Mouse (Mus musculus) testis, adult 2 months (tissue): ENCODE measurements around the gene Jak1. TPM values are rescaled to one million over a fixed set of nuclear protein-coding genes. Genes with fewer than 3 reads are reported as not detected.

Experiments used
- H3K27ac ChIP-seq: fragments of 200-500 bp; 2 replicates; pipeline ENCODE4 v1.5.1; 2012; ENCODE audit warnings: low read depth, low read length; ENCODE audit not compliant: control insufficient read depth, insufficient read depth
- H3K27me3 ChIP-seq: fragments of 200-500 bp; 2 replicates; pipeline ENCODE4 v1.6.1; 2012; ENCODE audit warnings: mild to moderate bottlenecking, low read length, moderate library complexity; ENCODE audit not compliant: control insufficient read depth, insufficient read depth
- H3K36me3 ChIP-seq: fragments of 200-500 bp; 2 replicates; pipeline ENCODE4 v1.6.1; 2012; ENCODE audit warnings: mild to moderate bottlenecking, low read length; ENCODE audit not compliant: control insufficient read depth, insufficient read depth
- H3K4me1 ChIP-seq: fragments of 200-500 bp; 2 replicates; pipeline ENCODE4 v1.6.1; 2012; ENCODE audit warnings: low read length; ENCODE audit not compliant: control insufficient read depth, insufficient read depth
- H3K4me3 ChIP-seq: fragments of 200-500 bp; 2 replicates; pipeline ENCODE4 v1.5.1; 2012; ENCODE audit warnings: low read depth, mild to moderate bottlenecking, low read length, moderate library complexity, mixed read lengths; ENCODE audit not compliant: control insufficient read depth
- CTCF ChIP-seq: fragments of 200-500 bp; IDR thresholded peaks from 2 replicates; pipeline ENCODE4 v1.5.1; 2012; ENCODE audit warnings: low read depth, mild to moderate bottlenecking, inconsistent platforms, low read length, moderate library complexity; ENCODE audit not compliant: control insufficient read depth, insufficient read depth, insufficient replicate concordance
- POLR2A ChIP-seq: fragments of 200-500 bp; IDR thresholded peaks from 2 replicates; pipeline ENCODE4 v1.6.1; 2012; ENCODE audit warnings: low read depth, mild to moderate bottlenecking, inconsistent platforms, low read length, moderate library complexity; ENCODE audit not compliant: control insufficient read depth
- polyA plus RNA-seq: library from polyadenylated mRNA; depleted of rRNA; stranded (reverse); fragments of >200 nt; gene quantifications from 2 replicates; pipeline ENCODE4 v1.2.3, GENCODE M21; 2012

Jak1 gene
- polyA plus RNA-seq, 1 experiment = 11.8 TPM

DNA sequence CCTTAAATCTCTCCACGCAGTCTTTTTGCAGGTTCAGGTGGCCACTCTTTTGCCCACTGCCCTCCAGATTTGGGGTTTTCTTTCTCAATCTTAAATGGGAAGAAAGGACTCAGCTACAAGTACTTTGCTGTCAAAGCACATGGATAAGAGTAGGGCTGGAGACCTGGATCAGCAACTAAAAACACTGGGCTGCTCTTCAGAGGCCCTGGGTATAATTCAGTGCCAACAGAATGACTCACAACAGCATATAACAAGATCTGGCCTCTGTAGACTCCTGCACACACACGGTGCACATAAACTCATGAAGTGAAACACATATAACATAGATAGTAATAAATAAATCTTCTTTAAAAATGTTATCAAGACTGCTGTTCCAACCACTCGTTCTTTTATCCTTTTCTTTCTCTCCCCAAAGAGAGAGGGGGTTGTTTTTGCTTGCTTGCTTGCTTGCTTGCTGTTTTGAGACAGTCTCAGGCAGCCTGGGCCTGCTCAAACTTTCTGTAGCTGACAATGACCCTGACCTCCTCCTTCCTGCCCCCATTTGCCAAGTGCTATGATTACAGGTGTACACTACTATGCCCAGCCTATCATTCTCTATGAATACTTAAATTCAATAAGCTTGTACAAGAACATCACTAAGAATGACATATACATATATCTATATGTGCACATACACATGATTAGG, 8.4 kb downstream of the Jak1 start:
- no peaks in the 10 kb centered on the region for H3K27me3 ChIP-seq
- no peaks in the 10 kb centered on the region for H3K36me3 ChIP-seq
- no peak overlapping the region for H3K27ac ChIP-seq
- H3K4me3 ChIP-seq = no peak overlapping the region
- TF ChIP-seq POLR2A (no peak), CTCF (no peak)
- no peaks in the 10 kb centered on the region; the same call in 1 of the 2 replicates for H3K4me1 ChIP-seq

DNA sequence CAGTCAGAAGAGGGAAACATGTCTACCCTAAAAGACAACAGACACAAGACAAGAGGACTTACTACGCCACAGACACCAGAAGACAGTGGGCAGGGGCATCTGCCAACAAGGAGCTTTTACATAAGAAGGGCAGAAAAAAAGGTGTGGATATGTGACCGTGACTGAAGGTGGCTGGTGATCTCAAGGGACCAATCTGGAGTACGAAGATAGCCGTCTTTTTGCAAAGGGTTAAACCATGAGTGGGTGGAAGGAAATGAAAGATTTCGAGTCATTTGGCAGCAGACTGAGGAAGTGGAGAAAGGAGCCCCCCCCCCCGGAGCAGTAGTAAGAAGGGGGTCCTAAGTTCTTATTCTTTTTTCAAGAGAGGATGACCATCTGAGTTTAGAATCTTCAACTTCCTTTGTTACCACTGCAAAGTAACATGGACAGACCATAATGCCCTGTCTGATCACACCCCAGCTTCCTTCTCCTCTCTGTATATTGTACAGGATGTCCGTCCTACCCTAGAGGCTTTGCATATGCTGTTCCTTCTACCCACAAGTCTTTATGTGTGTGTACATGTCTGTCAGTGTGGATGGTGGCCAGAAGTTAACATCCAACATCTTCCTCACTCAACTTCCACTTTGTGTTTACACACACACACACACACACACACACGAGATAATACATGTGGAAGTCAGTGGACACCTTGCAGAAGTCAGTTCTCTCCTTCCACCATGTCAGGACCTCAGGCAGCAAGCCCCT, 10.3 kb downstream of the Jak1 start:
- no peaks in the 10 kb centered on the region for H3K27me3 ChIP-seq
- H3K36me3 ChIP-seq = no peaks in the 10 kb centered on the region
- TF ChIP-seq POLR2A (no peak), CTCF (no peak)
- H3K27ac ChIP-seq = no peak overlapping the region
- H3K4me3 ChIP-seq = no peak overlapping the region
- no peaks in the 10 kb centered on the region; the same call in 1 of the 2 replicates for H3K4me1 ChIP-seq

GRCm38 (mm10) chr4:101254015-101254414, 11.1 kb downstream of the Jak1 start:
- Histone ChIP-seq H3K36me3 (no peaks in the 10 kb centered on the region), H3K27me3 (no peaks in the 10 kb centered on the region), H3K4me1 (no peaks in the 10 kb centered on the region; the same call in 1 of the 2 replicates), H3K27ac (no peak overlapping the region), H3K4me3 (no peak overlapping the region)
- TF ChIP-seq CTCF (no peak), POLR2A (no peak)

DNA sequence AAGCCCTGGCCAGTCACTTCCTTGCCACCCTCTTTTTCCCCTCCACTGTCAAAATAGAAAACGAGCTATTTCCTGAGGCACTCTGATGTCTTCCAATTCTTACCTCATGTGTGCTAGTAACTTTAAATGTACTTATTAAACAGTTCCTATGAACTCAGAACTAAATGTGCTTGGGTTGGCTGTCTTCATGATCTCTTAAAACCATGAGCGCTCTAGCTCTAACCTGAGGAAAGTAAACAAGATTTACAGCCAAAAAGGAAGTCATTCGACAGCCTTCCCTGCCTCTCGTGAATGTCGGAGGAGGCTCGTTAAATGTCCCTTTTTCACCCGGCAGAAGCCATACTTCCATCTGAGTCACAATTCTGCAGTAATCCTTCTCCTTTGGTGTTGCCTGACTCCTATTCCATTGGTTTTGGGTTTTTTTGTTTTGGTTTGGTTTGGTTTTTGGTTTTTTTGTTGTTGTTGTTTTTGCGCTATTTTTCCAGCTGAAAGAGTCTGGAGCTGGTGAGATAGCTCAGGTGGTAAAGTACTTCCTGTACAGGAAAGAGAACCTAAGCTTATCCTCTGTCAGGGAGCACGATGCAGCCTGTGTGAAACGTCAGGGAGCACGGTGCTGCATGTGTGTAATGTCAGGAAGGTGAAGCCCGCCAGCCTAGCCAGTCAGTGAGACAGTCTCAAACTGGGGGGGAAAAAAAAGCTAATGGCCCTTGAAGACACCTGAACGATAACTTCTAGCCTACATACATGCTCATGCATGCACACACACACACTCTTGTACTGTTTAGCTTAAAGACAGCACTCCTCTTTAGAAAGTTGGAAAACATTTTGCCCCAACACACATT, 12.1 kb downstream of the Jak1 start:
- no peaks in the 10 kb centered on the region for H3K36me3 ChIP-seq
- no peaks in the 10 kb centered on the region for H3K27me3 ChIP-seq
- TF ChIP-seq CTCF (no peak), POLR2A (no peak)
- H3K4me3 ChIP-seq = no peak overlapping the region
- H3K4me1 ChIP-seq = no peaks in the 10 kb centered on the region; the same call in 1 of the 2 replicates
- H3K27ac ChIP-seq = no peak overlapping the region

DNA sequence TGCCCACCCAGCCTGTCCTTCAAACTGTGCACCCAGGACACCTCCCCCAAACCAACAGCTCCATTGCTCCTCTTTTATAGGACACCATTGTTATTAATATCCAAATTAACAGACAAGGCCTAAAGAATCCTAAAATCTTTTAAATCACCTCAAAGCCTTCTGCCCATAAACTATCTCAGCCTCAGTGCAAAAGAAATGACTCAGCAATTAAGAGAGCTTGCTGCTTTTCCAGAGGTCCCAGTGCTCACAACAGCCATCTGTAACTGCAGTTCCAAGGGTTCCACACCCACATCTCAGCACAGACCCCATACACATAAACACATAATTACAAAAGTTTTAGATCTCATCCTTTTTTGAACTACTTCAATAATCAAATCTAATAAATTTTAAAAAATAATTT, 13.1 kb downstream of the Jak1 start:
- no peaks in the 10 kb centered on the region for H3K27me3 ChIP-seq
- H3K36me3 ChIP-seq = no peaks in the 10 kb centered on the region
- no peak overlapping the region for H3K27ac ChIP-seq
- TF ChIP-seq CTCF (no peak), POLR2A (no peak)
- no peaks in the 10 kb centered on the region; the same call in 1 of the 2 replicates for H3K4me1 ChIP-seq
- no peak overlapping the region for H3K4me3 ChIP-seq

GRCm38 (mm10) chr4:101249977-101250743, 14.9 kb downstream of the Jak1 start:
- H3K36me3 ChIP-seq = no peaks in the 10 kb centered on the region
- no peaks in the 10 kb centered on the region; the same call in 1 of the 2 replicates for H3K4me1 ChIP-seq
- H3K4me3 ChIP-seq = no peak overlapping the region
- peak overlapping the region; percentile 25 for H3K27ac ChIP-seq
- no peaks in the 10 kb centered on the region for H3K27me3 ChIP-seq
- TF ChIP-seq CTCF (no peak), POLR2A (no peak)
